Mouse (Mus musculus): ENCODE data around the gene Dcx.

- TF ChIP-seq CTCF (IDR thresholded peaks at IDR 0.05; ENCODE audit: low read depth, low read length) (no peak), POLR2A (IDR thresholded peaks at IDR 0.05; ENCODE audit: insufficient read depth, low read length) (no peak)
These were observed 48.2 kb downstream of the Dcx start for GRCm38 (mm10) chrX:143884953-143885352.

Data from ES-Bruce4 (cell line).